Mouse (Mus musculus): ENCODE results near the gene Gm29564. TPM values are rescaled to one million over a fixed set of nuclear protein-coding genes. Genes with fewer than 3 reads are reported as not detected.
"Not testable (repeated sequence)": the region's sequence is repeated elsewhere in the genome, so short reads cannot be mapped to it uniquely, and the experiment has no call there.

The Gm29564 gene
- not detected for total RNA-seq (2021)

- DNase-seq (ENCODE audit: extremely low spot score in 1 of 2, low spot score in 2 of 2); intact Hi-C loops (cut with DNase I): not testable (repeated sequence)
Measured at GRCm38 (mm10) chrY:78212693-78213092, at the start of gene Gm29564. Gene Gm29564 (plus strand): TSS chrY:78212993.

Other genes starting within 250 kb of the Gm29564 start
- not detected for gene Gm20867, start 249.8 kb upstream of the Gm29564 start, total RNA-seq (2021)

Measured in left cerebral cortex, postnatal 10 days (tissue).